Mouse (Mus musculus): Measurements from ENCODE around the gene BC049730. TPM values are rescaled to one million over a fixed set of nuclear protein-coding genes. Genes with fewer than 3 reads are reported as not detected.

The BC049730 gene
- polyA plus RNA-seq (2012; rRNA removed): not detected in 2 replicates
- not detected in 2 replicates for polyA plus RNA-seq (2014; fragmentation: Nextera tagmentation; extraction: Ambion mirVana)

GRCm38 (mm10) chr7:24708832-24709292 lies at the start of gene BC049730:
TSS of gene BC049730 (plus strand) at chr7:24709242.
- WGBS (ENCODE audit: insufficient replicate concordance): 78% methylated on average over 14 of the region's 14 CpGs
- Histone ChIP-seq H3K9me3 (ENCODE audit: control insufficient read depth, low read length) (no peaks in the 10 kb centered on the region), H3K4me1 (replicated peaks; ENCODE audit: control insufficient read depth in 2 of 2, insufficient read depth in 2 of 2, low read length in 1 of 2) (no peaks in the 10 kb centered on the region), H3K36me3 (replicated peaks; ENCODE audit: control insufficient read depth, insufficient read depth, low read depth) (no peaks in the 10 kb centered on the region), H3K9ac (replicated peaks) (no peak within 1 kb of the TSS), H3K27me3 (ENCODE audit: control insufficient read depth, insufficient read depth, low read length) (no peaks in the 10 kb centered on the region), H3K4me3 (ENCODE audit: insufficient read depth in 1 of 2, low read depth in 2 of 2, low read length in 2 of 2) (no peak within 1 kb of the TSS), H3K27ac (no peak within 1 kb of the TSS), H3K4me2 (ENCODE audit: low read depth) (no peak within 1 kb of the TSS)
- DNase-seq (ENCODE audit: low read depth in 3 of 3, low spot score in 3 of 3) (no peak), ATAC-seq (ENCODE audit: insufficient read depth) (no peak)
- no peak for TF ChIP-seq CTCF (IDR thresholded peaks at IDR 0.05; ENCODE audit: low read depth)
- no peak for TF ChIP-seq EP300 (IDR thresholded peaks at IDR 0.05; ENCODE audit: low read depth)

- no peak for ATAC-seq (ENCODE audit: insufficient read depth)
- Histone ChIP-seq H3K9ac (replicated peaks) (no peak overlapping the region), H3K4me3 (ENCODE audit: insufficient read depth in 1 of 2, low read depth in 2 of 2, low read length in 2 of 2) (no peak overlapping the region), H3K4me2 (ENCODE audit: low read depth) (no peak overlapping the region), H3K27ac (no peak overlapping the region), H3K36me3 (replicated peaks; ENCODE audit: control insufficient read depth, insufficient read depth, low read depth) (no peaks in the 10 kb centered on the region), H3K4me1 (replicated peaks; ENCODE audit: control insufficient read depth in 2 of 2, insufficient read depth in 2 of 2, low read length in 1 of 2) (peaks cover 0 to 4% of the 10 kb centered on the region in 2 experiments; a peak in 2 of 4 replicates), H3K27me3 (ENCODE audit: control insufficient read depth, insufficient read depth, low read length) (no peaks in the 10 kb centered on the region), H3K9me3 (ENCODE audit: control insufficient read depth, low read length) (no peaks in the 10 kb centered on the region)
- TF ChIP-seq CTCF (IDR thresholded peaks at IDR 0.05; ENCODE audit: low read depth) (no peak), EP300 (IDR thresholded peaks at IDR 0.05; ENCODE audit: low read depth) (no peak)
- 51% methylated on average over 12 of the region's 12 CpGs for WGBS (ENCODE audit: insufficient replicate concordance)
- DNase-seq (ENCODE audit: low read depth in 3 of 3, low spot score in 3 of 3): no peak
Observed at GRCm38 (mm10) chr7:24659737-24660357, 49.2 kb upstream of the BC049730 start.

GRCm38 (mm10) chr7:24661118-24661904 lies 47.7 kb upstream of the BC049730 start:
- H3K36me3 ChIP-seq (replicated peaks; ENCODE audit: control insufficient read depth, insufficient read depth, low read depth): no peaks in the 10 kb centered on the region
- H3K4me2 ChIP-seq (ENCODE audit: low read depth): no peak overlapping the region; the same call in 1 of the 2 replicates
- no peaks in the 10 kb centered on the region for H3K27me3 ChIP-seq (ENCODE audit: control insufficient read depth, insufficient read depth, low read length)
- no peak overlapping the region for H3K27ac ChIP-seq
- ATAC-seq (ENCODE audit: insufficient read depth) (no peak), DNase-seq (ENCODE audit: low read depth in 3 of 3, low spot score in 3 of 3) (no peak)
- TF ChIP-seq CTCF (IDR thresholded peaks at IDR 0.05; ENCODE audit: low read depth): no peak
- TF ChIP-seq EP300 (IDR thresholded peaks at IDR 0.05; ENCODE audit: low read depth): no peak
- peaks cover 0 to 4% of the 10 kb centered on the region in 2 experiments; a peak in 2 of 4 replicates for H3K4me1 ChIP-seq (replicated peaks; ENCODE audit: control insufficient read depth in 2 of 2, insufficient read depth in 2 of 2, low read length in 1 of 2)
- 27% methylated on average over 17 of the region's 17 CpGs for WGBS (ENCODE audit: insufficient replicate concordance)
- no peak overlapping the region for H3K9ac ChIP-seq (replicated peaks)
- H3K4me3 ChIP-seq (ENCODE audit: insufficient read depth in 1 of 2, low read depth in 2 of 2, low read length in 2 of 2): no peak overlapping the region
- H3K9me3 ChIP-seq (ENCODE audit: control insufficient read depth, low read length): no peaks in the 10 kb centered on the region

- H3K27me3 ChIP-seq (ENCODE audit: control insufficient read depth, insufficient read depth, low read length): no peaks in the 10 kb centered on the region
- no peaks in the 10 kb centered on the region for H3K36me3 ChIP-seq (replicated peaks; ENCODE audit: control insufficient read depth, insufficient read depth, low read depth)
- no peak overlapping the region for H3K27ac ChIP-seq
- DNase-seq (ENCODE audit: low read depth in 3 of 3, low spot score in 3 of 3) (peak; percentile 43 to 47 (median 46)), ATAC-seq (ENCODE audit: insufficient read depth) (0 out of 2 replicates have a peak, but pooled peaks have one; percentile 15)
- H3K4me3 ChIP-seq (ENCODE audit: insufficient read depth in 1 of 2, low read depth in 2 of 2, low read length in 2 of 2): no peak overlapping the region
- TF ChIP-seq EP300 (IDR thresholded peaks at IDR 0.05; ENCODE audit: low read depth) (no peak), CTCF (IDR thresholded peaks at IDR 0.05; ENCODE audit: low read depth) (peak; percentile 96)
- no peak overlapping the region for H3K9ac ChIP-seq (replicated peaks)
- H3K4me2 ChIP-seq (ENCODE audit: low read depth): no peak overlapping the region
- H3K4me1 ChIP-seq (replicated peaks; ENCODE audit: control insufficient read depth in 2 of 2, insufficient read depth in 2 of 2, low read length in 1 of 2): peaks cover 0 to 4% of the 10 kb centered on the region in 2 experiments; a peak in 2 of 4 replicates
- no peaks in the 10 kb centered on the region for H3K9me3 ChIP-seq (ENCODE audit: control insufficient read depth, low read length)
- WGBS (ENCODE audit: insufficient replicate concordance): 7% methylated on average over 8 of the region's 8 CpGs
Observed at GRCm38 (mm10) chr7:24662575-24662974, 46.5 kb upstream of the BC049730 start.

GRCm38 (mm10) chr7:24664301-24664700 lies 44.7 kb upstream of the BC049730 start:
- Histone ChIP-seq H3K4me2 (ENCODE audit: low read depth) (no peak overlapping the region), H3K4me3 (ENCODE audit: insufficient read depth in 1 of 2, low read depth in 2 of 2, low read length in 2 of 2) (no peak overlapping the region), H3K27me3 (ENCODE audit: control insufficient read depth, insufficient read depth, low read length) (no peaks in the 10 kb centered on the region), H3K9ac (replicated peaks) (no peak overlapping the region), H3K4me1 (replicated peaks; ENCODE audit: control insufficient read depth in 2 of 2, insufficient read depth in 2 of 2, low read length in 1 of 2) (peaks cover 0 to 4% of the 10 kb centered on the region in 2 experiments; a peak in 2 of 4 replicates), H3K9me3 (ENCODE audit: control insufficient read depth, low read length) (no peaks in the 10 kb centered on the region), H3K27ac (no peak overlapping the region), H3K36me3 (replicated peaks; ENCODE audit: control insufficient read depth, insufficient read depth, low read depth) (no peaks in the 10 kb centered on the region)
- DNase-seq (ENCODE audit: low read depth in 3 of 3, low spot score in 3 of 3): no peak
- no peak for TF ChIP-seq CTCF (IDR thresholded peaks at IDR 0.05; ENCODE audit: low read depth)
- no peak for TF ChIP-seq EP300 (IDR thresholded peaks at IDR 0.05; ENCODE audit: low read depth)
- 30% methylated on average over 8 of the region's 8 CpGs for WGBS (ENCODE audit: insufficient replicate concordance)
- no peak for ATAC-seq (ENCODE audit: insufficient read depth)

Measured in liver, embryonic 14.5 days (tissue).